Mouse (Mus musculus): ENCODE results near the gene Gmds. TPM values are rescaled to one million over a fixed set of nuclear protein-coding genes. Genes with fewer than 3 reads are reported as not detected.

Gmds gene
- total and polyA plus RNA-seq, 2 experiments from 2014 or later = 13.7 to 31.9 TPM

DNA sequence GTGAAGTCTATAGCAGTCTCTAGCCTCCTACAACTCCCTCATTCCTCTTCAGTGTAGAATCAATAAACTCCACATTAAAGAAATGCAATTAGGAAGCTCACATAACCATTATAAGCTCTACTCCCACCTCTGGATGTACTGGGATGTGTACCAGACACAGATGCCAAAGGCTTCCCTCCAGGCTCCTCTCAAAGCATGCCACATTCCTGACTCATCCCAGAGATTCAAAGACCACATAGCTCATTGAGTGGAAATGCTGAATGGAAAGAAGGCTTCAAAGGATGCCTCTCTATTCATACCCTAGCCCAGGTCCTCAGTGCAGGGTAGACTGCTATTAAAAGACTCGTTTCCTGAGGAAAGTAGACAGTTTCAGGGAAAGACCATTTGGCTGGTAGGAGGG is 40.1 kb downstream of the Gmds start:
- Histone ChIP-seq H3K4me2 (ENCODE audit: low read depth, low read length) (no peak overlapping the region), H3K9ac (replicated peaks; ENCODE audit: low read length) (no peak overlapping the region), H3K9me3 (ENCODE audit: low read length) (no peaks in the 10 kb centered on the region), H3K4me1 (ENCODE audit: insufficient read depth, low read length) (no peaks in the 10 kb centered on the region; the same call in 1 of the 2 replicates), H3K36me3 (ENCODE audit: insufficient read depth, low read length) (no peaks in the 10 kb centered on the region), H3K4me3 (ENCODE audit: low read length) (no peak overlapping the region), H3K27ac (no peak overlapping the region), H3K27me3 (ENCODE audit: insufficient read depth, low read length) (no peaks in the 10 kb centered on the region)
- DNase-seq (ENCODE audit: low spot score) (no peak), ATAC-seq (no peak)
- TF ChIP-seq CTCF (IDR thresholded peaks at IDR 0.05; ENCODE audit: low read depth) = no peak
- WGBS = 31% methylated on average over 1 of the region's 1 CpGs

DNA sequence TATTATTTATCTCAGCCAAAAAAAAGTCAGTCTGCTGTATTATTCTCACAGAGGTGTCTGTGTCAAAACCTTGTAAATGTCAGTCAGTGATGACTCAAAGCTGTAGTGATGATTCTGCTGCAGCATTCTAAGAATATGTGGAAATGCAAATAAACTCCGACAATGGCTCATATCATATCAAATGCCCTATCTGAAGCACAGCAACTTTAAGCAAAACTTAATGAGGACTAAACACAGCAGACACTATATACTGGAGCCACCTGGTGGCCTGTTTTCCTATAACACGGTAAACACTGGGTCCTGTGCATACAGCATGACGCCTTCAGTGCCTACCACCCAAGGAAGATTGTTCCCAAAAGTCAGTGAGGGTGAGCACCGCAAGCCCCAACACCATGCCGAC is 41.1 kb downstream of the Gmds start:
- ATAC-seq (0 out of 2 replicates have a peak, but pooled peaks have one; percentile 45), DNase-seq (ENCODE audit: low spot score) (peak; percentile 38)
- WGBS = 50% methylated on average over 5 of the region's 5 CpGs
- Histone ChIP-seq H3K9ac (replicated peaks; ENCODE audit: low read length) (no peak overlapping the region), H3K4me1 (ENCODE audit: insufficient read depth, low read length) (no peaks in the 10 kb centered on the region; the same call in 1 of the 2 replicates), H3K4me2 (ENCODE audit: low read depth, low read length) (no peak overlapping the region), H3K4me3 (ENCODE audit: low read length) (no peak overlapping the region), H3K27ac (no peak overlapping the region), H3K27me3 (ENCODE audit: insufficient read depth, low read length) (no peaks in the 10 kb centered on the region), H3K36me3 (ENCODE audit: insufficient read depth, low read length) (no peaks in the 10 kb centered on the region), H3K9me3 (ENCODE audit: low read length) (no peaks in the 10 kb centered on the region)
- peak; percentile 73 for TF ChIP-seq CTCF (IDR thresholded peaks at IDR 0.05; ENCODE audit: low read depth)

DNA sequence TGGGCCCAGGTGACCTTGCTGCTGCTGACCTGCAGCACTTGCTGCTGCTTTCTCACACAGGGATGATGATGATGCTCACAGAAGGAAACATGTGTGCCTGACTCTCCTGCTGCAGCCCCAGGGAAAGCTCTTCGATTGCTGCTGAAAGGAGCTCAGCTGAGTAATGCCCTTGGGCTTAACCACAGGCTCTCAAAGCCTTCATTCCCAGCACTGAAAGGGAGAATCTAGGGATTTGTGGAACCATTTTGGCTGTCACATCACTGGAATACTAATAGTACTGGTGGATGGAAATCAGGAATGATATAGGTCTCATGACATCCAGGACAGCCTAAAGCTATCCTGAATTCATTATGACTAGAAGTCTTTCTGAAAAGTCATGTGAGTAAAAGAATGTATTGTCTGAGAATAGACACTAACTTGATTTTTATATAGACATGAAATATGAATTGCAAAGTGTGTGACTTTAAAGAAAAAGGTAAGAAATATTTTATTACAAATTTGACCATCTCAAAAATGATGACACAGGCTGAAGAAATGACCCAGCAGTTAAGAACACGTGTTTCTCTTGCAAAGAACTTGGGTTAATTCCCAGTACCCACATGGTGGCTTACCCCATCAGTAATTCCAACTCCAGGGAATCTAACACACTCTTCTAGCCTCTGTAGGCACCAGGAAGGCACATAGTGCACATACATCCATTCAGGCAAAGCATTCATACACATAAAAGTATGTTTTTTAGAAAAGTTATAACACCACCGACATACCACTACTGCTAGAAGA is 43.9 kb downstream of the Gmds start:
- Histone ChIP-seq H3K36me3 (ENCODE audit: insufficient read depth, low read length) (no peaks in the 10 kb centered on the region), H3K4me3 (ENCODE audit: low read length) (no peak overlapping the region), H3K4me2 (ENCODE audit: low read depth, low read length) (no peak overlapping the region), H3K27me3 (ENCODE audit: insufficient read depth, low read length) (no peaks in the 10 kb centered on the region), H3K4me1 (ENCODE audit: insufficient read depth, low read length) (no peaks in the 10 kb centered on the region; the same call in 1 of the 2 replicates), H3K27ac (no peak overlapping the region), H3K9ac (replicated peaks; ENCODE audit: low read length) (no peak overlapping the region), H3K9me3 (ENCODE audit: low read length) (no peaks in the 10 kb centered on the region)
- ATAC-seq (no peak), DNase-seq (ENCODE audit: low spot score) (no peak)
- 60% methylated on average over 3 of the region's 3 CpGs for WGBS
- no peak for TF ChIP-seq CTCF (IDR thresholded peaks at IDR 0.05; ENCODE audit: low read depth)

DNA sequence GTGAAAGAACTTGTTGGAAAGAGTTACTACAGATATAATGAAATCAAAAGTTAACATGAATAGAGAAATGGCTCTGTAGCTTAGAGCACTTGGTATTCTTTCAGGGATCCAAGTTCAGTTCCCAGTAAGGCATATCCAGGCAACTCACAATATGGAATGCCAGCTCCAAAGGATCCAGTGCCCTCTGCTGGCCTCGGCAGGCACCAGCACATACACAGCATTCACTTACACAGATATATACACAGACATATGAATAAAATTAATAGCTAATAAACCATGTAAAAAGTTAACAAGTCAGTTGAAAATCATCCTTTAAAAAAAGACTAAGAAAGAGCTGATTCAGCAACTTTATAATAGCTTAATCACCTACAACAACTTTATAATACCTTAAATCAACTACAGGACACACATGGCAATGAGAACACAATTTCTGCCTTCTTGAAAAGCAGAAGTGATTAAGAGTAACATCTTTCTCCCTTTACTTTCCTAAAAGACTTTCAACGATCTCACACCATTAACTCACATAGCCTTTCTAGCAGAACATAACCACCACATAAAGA is 65.5 kb downstream of the Gmds start:
- Histone ChIP-seq H3K9ac (replicated peaks; ENCODE audit: low read length) (no peak overlapping the region), H3K36me3 (ENCODE audit: insufficient read depth, low read length) (no peaks in the 10 kb centered on the region), H3K4me1 (ENCODE audit: insufficient read depth, low read length) (no peaks in the 10 kb centered on the region), H3K4me2 (ENCODE audit: low read depth, low read length) (no peak overlapping the region), H3K27ac (no peak overlapping the region), H3K4me3 (ENCODE audit: low read length) (no peak overlapping the region), H3K27me3 (ENCODE audit: insufficient read depth, low read length) (no peaks in the 10 kb centered on the region), H3K9me3 (ENCODE audit: low read length) (no peaks in the 10 kb centered on the region)
- WGBS = 89% methylated on average over 2 of the region's 2 CpGs
- DNase-seq (ENCODE audit: low spot score) (no peak), ATAC-seq (no peak)
- 0 out of 2 replicates have a peak, but pooled peaks have one; percentile 29 for TF ChIP-seq CTCF (IDR thresholded peaks at IDR 0.05; ENCODE audit: low read depth)

DNA sequence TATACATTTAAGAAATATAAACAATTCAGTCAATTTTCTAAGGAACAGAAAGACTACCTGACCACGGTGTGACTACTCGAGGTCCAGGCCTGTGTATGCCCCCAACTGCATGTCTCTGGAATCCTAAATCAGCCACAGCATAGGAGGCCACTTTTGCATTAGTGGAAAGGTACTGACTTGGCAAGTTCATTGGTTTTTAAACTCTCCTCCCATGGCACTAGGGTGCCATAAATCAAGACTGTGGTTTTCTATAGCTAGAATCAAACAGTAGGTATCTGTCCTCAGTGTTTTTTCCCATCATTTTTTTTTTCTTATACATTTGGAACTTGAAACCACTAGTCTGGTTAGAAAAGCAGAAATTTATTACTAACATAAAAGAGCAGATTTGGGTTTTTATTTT is 68.8 kb downstream of the Gmds start:
- Histone ChIP-seq H3K4me2 (ENCODE audit: low read depth, low read length) (no peak overlapping the region), H3K9me3 (ENCODE audit: low read length) (no peaks in the 10 kb centered on the region), H3K4me3 (ENCODE audit: low read length) (no peak overlapping the region), H3K9ac (replicated peaks; ENCODE audit: low read length) (no peak overlapping the region), H3K27me3 (ENCODE audit: insufficient read depth, low read length) (no peaks in the 10 kb centered on the region), H3K36me3 (ENCODE audit: insufficient read depth, low read length) (no peaks in the 10 kb centered on the region), H3K27ac (no peak overlapping the region), H3K4me1 (ENCODE audit: insufficient read depth, low read length) (no peaks in the 10 kb centered on the region)
- no peak for DNase-seq (ENCODE audit: low spot score)
- no peak for ATAC-seq
- no peak for TF ChIP-seq CTCF (IDR thresholded peaks at IDR 0.05; ENCODE audit: low read depth)
- 75% methylated on average over 2 of the region's 2 CpGs for WGBS

DNA sequence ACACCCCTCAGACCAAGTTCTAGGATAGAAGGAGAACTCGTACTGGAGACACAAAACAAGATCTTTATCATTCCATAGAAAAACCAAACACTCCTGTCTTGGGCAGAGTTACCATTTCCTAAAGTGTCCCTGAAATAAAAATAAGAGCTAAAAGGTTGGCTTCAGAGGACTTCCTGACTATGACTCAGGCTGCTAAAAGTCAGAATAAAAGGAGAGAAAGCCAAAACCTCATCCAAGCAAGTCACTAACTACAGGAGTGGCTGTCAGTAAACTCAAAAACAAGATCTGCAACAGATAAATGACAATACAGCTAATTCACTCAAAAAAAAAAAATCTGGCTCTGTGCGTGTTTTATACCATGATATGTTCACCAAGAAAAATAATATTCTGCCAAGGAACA is 69.3 kb downstream of the Gmds start:
- Histone ChIP-seq H3K27me3 (ENCODE audit: insufficient read depth, low read length) (no peaks in the 10 kb centered on the region), H3K4me2 (ENCODE audit: low read depth, low read length) (no peak overlapping the region), H3K4me3 (ENCODE audit: low read length) (no peak overlapping the region), H3K9me3 (ENCODE audit: low read length) (no peaks in the 10 kb centered on the region), H3K36me3 (ENCODE audit: insufficient read depth, low read length) (no peaks in the 10 kb centered on the region), H3K9ac (replicated peaks; ENCODE audit: low read length) (no peak overlapping the region), H3K4me1 (ENCODE audit: insufficient read depth, low read length) (no peaks in the 10 kb centered on the region), H3K27ac (no peak overlapping the region)
- WGBS = 87% methylated on average over 2 of the region's 2 CpGs
- ATAC-seq (no peak), DNase-seq (ENCODE audit: low spot score) (no peak)
- no peak for TF ChIP-seq CTCF (IDR thresholded peaks at IDR 0.05; ENCODE audit: low read depth)

DNA sequence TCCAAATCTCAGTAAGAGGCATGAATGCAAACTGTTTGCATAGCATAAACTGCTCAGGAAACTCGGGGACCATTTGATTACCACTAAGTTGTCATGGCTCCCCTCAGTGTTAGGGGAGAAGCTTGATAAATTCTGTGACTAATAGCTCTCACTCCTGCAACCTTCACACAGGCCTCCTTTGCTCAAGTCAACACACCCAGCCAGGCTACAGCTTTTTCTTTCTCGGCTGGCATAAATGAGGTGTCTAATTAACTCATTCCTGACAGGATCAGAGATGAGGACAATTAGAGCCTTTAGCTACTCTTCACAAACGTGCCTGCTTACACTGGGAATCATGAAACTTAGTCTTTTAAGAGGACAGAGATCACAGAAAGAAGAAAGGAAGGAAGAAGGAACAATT is 70.3 kb downstream of the Gmds start:
- no peak for TF ChIP-seq CTCF (IDR thresholded peaks at IDR 0.05; ENCODE audit: low read depth)
- no peak overlapping the region for H3K4me3 ChIP-seq (ENCODE audit: low read length)
- no peaks in the 10 kb centered on the region for H3K4me1 ChIP-seq (ENCODE audit: insufficient read depth, low read length)
- DNase-seq (ENCODE audit: low spot score) (no peak), ATAC-seq (no peak)
- no peaks in the 10 kb centered on the region for H3K36me3 ChIP-seq (ENCODE audit: insufficient read depth, low read length)
- no peaks in the 10 kb centered on the region for H3K9me3 ChIP-seq (ENCODE audit: low read length)
- no peak overlapping the region for H3K9ac ChIP-seq (replicated peaks; ENCODE audit: low read length)
- 29% methylated on average over 3 of the region's 3 CpGs for WGBS
- no peak overlapping the region for H3K27ac ChIP-seq
- H3K27me3 ChIP-seq (ENCODE audit: insufficient read depth, low read length) = no peaks in the 10 kb centered on the region
- H3K4me2 ChIP-seq (ENCODE audit: low read depth, low read length) = no peak overlapping the region
